Mouse (Mus musculus): Measurements from ENCODE around the gene Prl6a1. TPM values are rescaled to one million over a fixed set of nuclear protein-coding genes. Genes with fewer than 3 reads are reported as not detected.

Prl6a1 gene
- total RNA-seq (2014; rRNA removed) (not detected in 2 replicates), polyA plus RNA-seq (2012; rRNA removed) (not detected in 2 replicates)

DNA sequence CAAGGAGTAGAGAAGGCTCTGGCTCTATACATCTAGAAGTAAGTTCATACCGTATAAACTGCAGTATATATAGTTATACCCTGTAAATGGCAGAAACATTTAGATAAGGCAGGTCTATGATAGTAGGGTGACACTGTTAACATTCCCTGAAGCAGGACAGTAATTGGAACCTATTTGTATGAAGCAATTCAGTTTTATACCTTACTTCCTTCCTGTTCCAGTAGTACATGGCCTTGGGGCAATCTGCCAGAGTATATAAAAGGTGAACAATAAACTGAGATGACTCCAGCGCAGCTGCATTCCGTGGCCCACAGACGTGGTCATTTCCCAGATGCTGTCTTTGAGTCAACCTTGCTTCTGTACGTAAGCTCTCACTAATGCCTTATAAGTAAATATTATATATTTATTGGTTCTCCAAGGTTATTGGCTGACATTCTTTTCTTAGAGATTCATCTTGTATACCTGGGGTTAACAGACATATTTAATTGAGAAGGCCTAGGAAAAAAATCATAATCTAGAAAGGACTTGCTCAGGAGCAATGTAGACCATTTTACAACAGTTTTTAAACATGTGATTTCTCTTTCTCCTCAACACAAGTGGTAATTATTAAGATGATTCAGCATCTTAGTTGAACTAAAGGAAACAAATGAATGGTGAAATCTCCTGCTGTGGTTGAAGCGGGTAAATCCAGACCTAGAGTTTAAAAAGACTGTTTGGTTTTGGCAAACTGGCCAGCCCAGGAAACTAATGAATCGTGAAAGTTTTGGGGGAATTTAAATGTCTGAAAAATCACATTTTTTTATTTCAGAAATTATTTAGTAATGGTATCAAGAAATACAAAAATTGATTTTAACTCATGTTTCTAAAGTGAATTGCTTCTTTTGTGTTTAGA is at the start of gene Prl6a1:
Prl6a1 (plus strand) TSS at position 294 of the 892 bp plus-strand sequence.
- TF ChIP-seq POLR2A (IDR thresholded peaks at IDR 0.05; ENCODE audit: extremely low read depth, insufficient read depth, low read length) (no peak), CTCF (IDR thresholded peaks at IDR 0.05; ENCODE audit: low read depth, low read length) (no peak)
- H3K27me3 ChIP-seq (ENCODE audit: control insufficient read depth, insufficient read depth, low read length), result no peaks in the 10 kb centered on the region
- H3K4me1 ChIP-seq (ENCODE audit: control insufficient read depth, insufficient read depth, low read length), result no peaks in the 10 kb centered on the region
- H3K27ac ChIP-seq (replicated peaks; ENCODE audit: insufficient read depth, low read depth, low read length), result no peak within 1 kb of the TSS
- H3K79me2 ChIP-seq (ENCODE audit: control insufficient read depth, insufficient read depth, low read length), result no peaks in the 10 kb centered on the region
- DNase-seq (ENCODE audit: extremely low read depth, low read depth, low spot score), result no peak
- H3K4me3 ChIP-seq (ENCODE audit: insufficient read depth, low read depth, low read length), result no peak within 1 kb of the TSS
- 74% methylated on average over 7 of the region's 7 CpGs for WGBS
- no peaks in the 10 kb centered on the region for H3K36me3 ChIP-seq (ENCODE audit: control insufficient read depth, insufficient read depth, low read length)
- H3K9ac ChIP-seq (ENCODE audit: low read depth, low read length), result no peak within 1 kb of the TSS

DNA sequence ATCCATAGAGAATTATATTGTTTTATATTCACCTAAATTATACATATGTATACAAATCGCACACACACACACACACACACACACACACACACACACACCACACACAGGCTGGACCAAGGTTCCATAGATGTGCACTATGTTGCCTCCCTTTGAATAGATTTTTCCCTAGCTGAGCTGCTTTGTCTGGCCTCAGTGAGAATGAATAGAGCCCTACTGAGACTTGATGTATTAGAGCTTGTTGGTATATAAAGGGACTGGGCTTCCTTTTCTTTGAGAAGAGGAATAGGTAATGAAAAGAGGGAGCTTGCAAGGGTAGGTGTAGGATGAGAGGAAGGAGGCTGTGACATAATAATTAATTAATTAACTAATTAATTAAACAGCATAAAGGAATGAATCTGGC is 22.6 kb downstream of the Prl6a1 start:
- no peaks in the 10 kb centered on the region for H3K4me1 ChIP-seq (ENCODE audit: control insufficient read depth, insufficient read depth, low read length)
- no peak for TF ChIP-seq POLR2A (IDR thresholded peaks at IDR 0.05; ENCODE audit: extremely low read depth, insufficient read depth, low read length)
- no peak for TF ChIP-seq CTCF (IDR thresholded peaks at IDR 0.05; ENCODE audit: low read depth, low read length)
- H3K79me2 ChIP-seq (ENCODE audit: control insufficient read depth, insufficient read depth, low read length), result no peaks in the 10 kb centered on the region
- H3K9ac ChIP-seq (ENCODE audit: low read depth, low read length), result no peak overlapping the region
- WGBS, result 85% methylated on average over 1 of the region's 1 CpGs
- no peak overlapping the region for H3K27ac ChIP-seq (replicated peaks; ENCODE audit: insufficient read depth, low read depth, low read length)
- H3K4me3 ChIP-seq (ENCODE audit: insufficient read depth, low read depth, low read length), result no peak overlapping the region
- H3K36me3 ChIP-seq (ENCODE audit: control insufficient read depth, insufficient read depth, low read length), result no peaks in the 10 kb centered on the region
- no peak for DNase-seq (ENCODE audit: extremely low read depth, low read depth, low spot score)
- H3K27me3 ChIP-seq (ENCODE audit: control insufficient read depth, insufficient read depth, low read length), result no peaks in the 10 kb centered on the region

GRCm38 (mm10) chr13:27342733-27343275 is 30.4 kb downstream of the Prl6a1 start:
- no peak overlapping the region for H3K4me3 ChIP-seq (ENCODE audit: insufficient read depth, low read depth, low read length)
- H3K79me2 ChIP-seq (ENCODE audit: control insufficient read depth, insufficient read depth, low read length), result no peaks in the 10 kb centered on the region
- no peaks in the 10 kb centered on the region for H3K27me3 ChIP-seq (ENCODE audit: control insufficient read depth, insufficient read depth, low read length)
- TF ChIP-seq CTCF (IDR thresholded peaks at IDR 0.05; ENCODE audit: low read depth, low read length) (no peak), POLR2A (IDR thresholded peaks at IDR 0.05; ENCODE audit: extremely low read depth, insufficient read depth, low read length) (no peak)
- no peak overlapping the region for H3K9ac ChIP-seq (ENCODE audit: low read depth, low read length)
- no peak overlapping the region for H3K27ac ChIP-seq (replicated peaks; ENCODE audit: insufficient read depth, low read depth, low read length)
- H3K4me1 ChIP-seq (ENCODE audit: control insufficient read depth, insufficient read depth, low read length), result no peaks in the 10 kb centered on the region
- WGBS, result 77% methylated on average over 3 of the region's 3 CpGs
- H3K36me3 ChIP-seq (ENCODE audit: control insufficient read depth, insufficient read depth, low read length), result no peaks in the 10 kb centered on the region
- DNase-seq (ENCODE audit: extremely low read depth, low read depth, low spot score), result no peak

- Histone ChIP-seq H3K4me1 (ENCODE audit: control insufficient read depth, insufficient read depth, low read length) (no peaks in the 10 kb centered on the region), H3K27me3 (ENCODE audit: control insufficient read depth, insufficient read depth, low read length) (no peaks in the 10 kb centered on the region), H3K36me3 (ENCODE audit: control insufficient read depth, insufficient read depth, low read length) (no peaks in the 10 kb centered on the region), H3K4me3 (ENCODE audit: insufficient read depth, low read depth, low read length) (no peak within 1 kb of the TSS), H3K79me2 (ENCODE audit: control insufficient read depth, insufficient read depth, low read length) (no peaks in the 10 kb centered on the region), H3K9ac (ENCODE audit: low read depth, low read length) (no peak within 1 kb of the TSS), H3K27ac (replicated peaks; ENCODE audit: insufficient read depth, low read depth, low read length) (no peak within 1 kb of the TSS)
- 58% methylated on average over 2 of the region's 2 CpGs for WGBS
- no peak for DNase-seq (ENCODE audit: extremely low read depth, low read depth, low spot score)
- TF ChIP-seq CTCF (IDR thresholded peaks at IDR 0.05; ENCODE audit: low read depth, low read length), result no peak
Measured at GRCm38 (mm10) chr13:27345373-27345772, 32.9 kb downstream of the Prl6a1 start, which contains the start of gene Prl8a2. TSS of gene Prl8a2 (plus strand) at chr13:27345673.

Other genes starting within 250 kb of the Prl6a1 start
- not detected in 2 replicates for gene Prl3d1, start 218.4 kb upstream of the Prl6a1 start, total RNA-seq (2014; rRNA removed)
- not detected in 2 replicates for gene Prl3d1, start 218.4 kb upstream of the Prl6a1 start, polyA plus RNA-seq (2012; rRNA removed)
- not detected in 2 replicates for gene Prl3d2, start 190.9 kb upstream of the Prl6a1 start, total RNA-seq (2014; rRNA removed)
- gene Prl3d2, start 190.9 kb upstream of the Prl6a1 start, polyA plus RNA-seq (2012; rRNA removed), result not detected in 2 replicates
- not detected in 2 replicates for gene Prl3d3, start 155.8 kb upstream of the Prl6a1 start, total RNA-seq (2014; rRNA removed)
- gene Prl3d3, start 155.8 kb upstream of the Prl6a1 start, polyA plus RNA-seq (2012; rRNA removed), result not detected in 2 replicates
- not detected in 2 replicates for gene Prl3c1, start 116.0 kb upstream of the Prl6a1 start, total RNA-seq (2014; rRNA removed)
- gene Prl3c1, start 116.0 kb upstream of the Prl6a1 start, polyA plus RNA-seq (2012; rRNA removed), result not detected in 2 replicates
- not detected in 2 replicates for gene Prl3b1, start 70.8 kb upstream of the Prl6a1 start, total RNA-seq (2014; rRNA removed)
- gene Prl3b1, start 70.8 kb upstream of the Prl6a1 start, polyA plus RNA-seq (2012; rRNA removed), result not detected in 2 replicates
- gene Prl3a1, start 53.2 kb upstream of the Prl6a1 start, total RNA-seq (2014; rRNA removed), result not detected in 2 replicates
- not detected in 2 replicates for gene Prl3a1, start 53.2 kb upstream of the Prl6a1 start, polyA plus RNA-seq (2012; rRNA removed)
- not detected in 2 replicates for gene Prl8a2, start 33.0 kb downstream of the Prl6a1 start, total RNA-seq (2014; rRNA removed)
- not detected in 2 replicates for gene Prl8a2, start 33.0 kb downstream of the Prl6a1 start, polyA plus RNA-seq (2012; rRNA removed)
- not detected in 2 replicates for gene Prl2b1, start 78.2 kb downstream of the Prl6a1 start, total RNA-seq (2014; rRNA removed)
- gene Prl2b1, start 78.2 kb downstream of the Prl6a1 start, polyA plus RNA-seq (2012; rRNA removed), result not detected in 2 replicates
- gene Prl8a6, start 126.1 kb downstream of the Prl6a1 start, total RNA-seq (2014; rRNA removed), result not detected in 2 replicates
- not detected in 2 replicates for gene Prl8a6, start 126.1 kb downstream of the Prl6a1 start, polyA plus RNA-seq (2012; rRNA removed)
- gene Prl8a8, start 200.6 kb downstream of the Prl6a1 start, total RNA-seq (2014; rRNA removed), result not detected in 2 replicates
- gene Prl8a8, start 200.6 kb downstream of the Prl6a1 start, polyA plus RNA-seq (2012; rRNA removed), result not detected in 2 replicates